Mouse (Mus musculus): ENCODE measurements around the gene Klc1.

The Klc1 gene

DNA sequence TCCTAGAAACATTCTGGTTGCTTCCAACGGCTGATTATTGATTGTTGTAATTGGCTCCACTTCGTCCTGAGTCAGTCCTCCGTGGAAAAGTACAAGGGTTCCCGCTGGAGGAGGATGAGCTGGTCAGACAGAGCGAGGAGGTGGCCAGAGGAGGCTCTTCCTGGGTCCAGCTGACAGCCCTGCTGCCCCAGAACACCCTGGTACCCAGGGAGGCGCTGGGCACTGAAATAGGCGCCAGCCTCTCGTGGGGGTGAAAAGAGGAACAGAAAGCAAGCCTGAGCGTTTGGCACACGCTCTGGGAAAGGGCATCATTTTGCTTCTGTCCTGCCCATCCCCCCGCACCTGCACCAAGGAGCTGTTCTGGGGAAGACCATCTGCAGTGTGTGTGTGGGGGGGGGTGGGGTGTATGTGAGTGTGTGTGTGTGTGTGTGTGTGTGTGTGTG is 14.6 kb upstream of the Klc1 start:
- DNase-seq (ENCODE audit: low read depth), result no peak

DNA sequence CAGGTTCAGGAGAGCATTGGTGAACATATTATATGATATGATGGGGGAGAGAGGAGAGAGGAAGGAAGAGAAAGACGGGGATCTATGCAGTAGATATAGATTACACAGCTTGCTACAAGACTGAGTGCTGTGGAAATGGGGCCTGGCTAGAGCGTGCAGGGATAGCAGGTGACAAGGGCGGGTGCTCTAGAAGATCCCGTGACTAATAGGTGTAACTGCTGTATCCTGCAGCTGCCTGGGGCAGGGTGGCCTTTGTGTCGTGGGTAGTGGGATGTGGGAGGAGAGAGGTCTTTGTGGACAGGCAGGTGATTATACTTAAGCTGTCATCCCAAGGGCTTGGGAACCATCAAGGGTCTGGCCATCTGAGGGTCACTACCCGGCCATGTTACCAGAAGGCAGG is 13.4 kb upstream of the Klc1 start:
- DNase-seq (ENCODE audit: low read depth), result no peak

GRCm38 (mm10) chr12:111746091-111746490 is 12.6 kb upstream of the Klc1 start:
- DNase-seq (ENCODE audit: low read depth), result no peak

GRCm38 (mm10) chr12:111747421-111747820 is 11.2 kb upstream of the Klc1 start:
- no peak for DNase-seq (ENCODE audit: low read depth)

DNA sequence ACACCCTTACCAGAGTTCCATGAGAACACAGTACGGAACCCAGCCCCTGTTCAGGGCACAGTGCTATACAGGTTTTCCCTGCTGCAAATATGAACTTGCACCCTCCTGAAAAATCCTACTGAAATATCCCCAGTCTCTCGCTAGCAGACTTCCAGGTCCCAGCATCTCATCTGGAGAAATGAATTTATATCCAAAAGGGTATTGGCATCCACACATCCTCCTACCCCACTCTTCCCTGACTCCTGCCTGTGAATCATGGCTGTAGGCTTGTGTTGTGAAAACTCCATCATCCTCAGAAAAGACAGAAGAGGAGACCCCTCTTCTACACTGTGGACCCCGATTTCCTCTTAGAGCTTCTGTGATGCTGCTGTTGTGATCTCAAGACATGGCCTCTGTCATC is 7.9 kb upstream of the Klc1 start:
- DNase-seq (ENCODE audit: low read depth), result no peak

DNA sequence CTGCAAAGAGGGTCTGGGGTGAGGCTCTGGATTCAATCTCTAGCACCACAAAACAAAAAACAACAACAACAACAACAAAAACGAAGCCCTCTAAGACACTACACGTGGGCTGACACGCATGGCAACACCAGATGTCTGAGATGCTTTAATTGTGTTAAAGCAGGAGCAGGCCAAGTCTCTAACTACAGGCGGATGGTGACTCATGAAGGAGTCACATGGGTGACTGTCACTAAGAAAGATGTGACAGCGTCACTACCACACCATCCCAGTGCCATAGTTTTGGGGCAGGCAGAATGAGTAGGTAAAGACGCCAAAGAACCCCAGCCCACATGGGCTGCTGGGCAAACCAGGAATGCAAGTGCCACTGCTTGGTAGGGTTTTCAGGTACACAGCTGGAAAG is 6.2 kb upstream of the Klc1 start:
- DNase-seq (ENCODE audit: low read depth), result no peak

- DNase-seq (ENCODE audit: low read depth), result no peak
These were observed 5.3 kb upstream of the Klc1 start for GRCm38 (mm10) chr12:111753347-111753746.

GRCm38 (mm10) chr12:111754710-111755109 is 3.9 kb upstream of the Klc1 start:
- DNase-seq (ENCODE audit: low read depth), result no peak

DNA sequence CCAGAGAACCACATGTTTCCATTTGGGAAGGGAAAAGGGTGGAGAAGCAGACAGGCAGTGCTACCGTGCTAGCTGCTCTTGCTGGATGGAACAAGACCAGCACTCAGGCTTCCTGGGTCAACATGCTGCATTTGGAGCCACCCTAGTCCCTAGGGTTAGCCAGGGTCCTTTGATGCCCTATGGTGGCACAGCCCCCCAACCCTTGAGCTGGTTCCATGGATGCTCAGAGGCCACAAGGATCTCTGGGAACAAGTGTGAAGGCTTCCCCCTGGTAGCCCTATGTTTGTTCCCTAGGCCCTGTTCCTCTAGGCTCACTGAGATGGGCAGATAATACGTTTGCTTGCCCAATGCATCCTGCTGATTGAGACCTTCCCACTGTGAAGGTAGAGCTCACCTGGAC is 3.4 kb upstream of the Klc1 start:
- DNase-seq (ENCODE audit: low read depth), result no peak

DNA sequence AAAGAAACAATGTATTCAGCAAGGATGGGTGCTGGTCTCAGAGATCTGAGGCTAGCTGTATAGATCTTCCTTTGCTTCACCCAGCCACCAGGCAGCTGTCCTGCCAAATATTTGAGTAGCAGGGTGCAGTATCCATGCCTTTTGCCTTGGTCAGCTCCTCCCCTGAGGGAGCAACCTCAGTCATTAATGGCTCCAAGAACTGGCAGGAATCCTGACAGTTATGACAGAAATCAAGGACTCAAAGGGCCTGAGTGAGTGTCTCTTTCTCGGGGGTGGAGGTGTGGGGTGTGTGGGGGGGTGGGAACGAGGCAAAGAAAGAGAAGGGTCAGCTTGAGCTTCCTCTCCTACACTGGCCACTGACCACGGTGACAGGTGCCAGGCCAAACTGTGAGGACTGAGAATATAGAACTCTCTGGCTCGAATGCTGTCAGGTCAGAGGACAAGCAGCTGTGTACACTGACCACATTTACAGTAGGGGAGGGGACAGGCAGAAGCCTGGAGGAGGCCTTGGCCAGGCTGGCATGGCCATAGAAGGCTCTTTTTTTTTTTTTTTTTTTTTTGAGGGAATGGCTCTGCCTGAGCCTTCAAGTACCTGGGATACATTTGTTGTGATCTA is 2.5 kb upstream of the Klc1 start:
- no peak for DNase-seq (ENCODE audit: low read depth)

DNA sequence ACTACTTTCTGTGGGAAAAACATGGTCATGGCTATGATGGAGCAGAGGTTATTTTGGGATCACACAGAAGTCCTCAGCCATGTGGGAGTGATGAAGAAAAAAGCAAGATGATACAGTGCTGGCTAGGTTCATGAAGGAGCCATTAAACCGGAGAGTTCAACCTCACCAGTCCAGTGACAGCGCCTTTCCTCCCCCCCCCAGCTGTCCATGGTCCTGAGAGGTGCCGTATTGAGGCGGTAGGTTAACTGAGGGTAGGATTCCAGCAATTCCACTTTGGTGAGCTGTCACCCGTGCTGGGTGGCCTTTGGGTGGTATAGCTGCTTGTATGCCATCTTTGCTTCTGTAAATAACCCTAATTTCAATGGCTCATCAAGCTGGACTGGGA is 2.0 kb upstream of the Klc1 start:
- no peak for DNase-seq (ENCODE audit: low read depth)

DNA sequence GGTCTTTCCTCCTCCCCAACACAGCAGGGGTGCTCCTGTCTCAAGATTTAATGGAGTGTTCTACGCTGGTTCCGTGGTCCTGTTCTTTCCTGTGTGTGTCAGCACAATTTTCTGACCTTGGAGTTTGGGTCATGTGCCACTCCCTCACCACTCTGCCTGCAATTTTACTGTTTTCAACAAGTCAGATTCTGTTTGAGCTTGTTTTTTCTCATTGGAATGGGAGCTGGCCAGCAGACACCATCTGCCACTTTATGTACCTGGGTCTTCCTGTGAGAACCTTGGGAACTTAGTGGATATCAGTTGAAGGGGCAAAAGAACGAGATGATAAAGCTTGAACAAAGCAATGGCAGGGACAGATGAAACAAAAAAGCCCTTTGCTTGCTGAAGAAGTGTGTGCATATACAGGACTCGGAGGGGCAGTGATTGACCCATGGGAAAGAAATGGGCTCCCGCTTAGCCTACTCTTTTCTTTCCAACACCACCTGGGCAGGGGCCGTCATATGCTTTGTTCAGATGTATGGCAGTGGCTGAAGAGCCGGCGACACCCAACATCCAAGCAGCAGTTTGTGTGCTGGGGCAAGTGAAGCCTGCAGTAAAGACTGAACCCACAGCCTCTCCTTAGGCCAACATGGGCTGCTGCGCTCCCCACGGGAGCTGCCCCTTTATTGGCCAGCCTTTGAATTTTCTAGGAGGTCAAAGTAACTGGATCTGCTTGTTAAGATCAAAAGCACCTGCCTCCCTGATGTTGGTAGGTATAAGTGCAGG is 906 bp upstream of the Klc1 start:
- no peak for DNase-seq (ENCODE audit: low read depth)

DNA sequence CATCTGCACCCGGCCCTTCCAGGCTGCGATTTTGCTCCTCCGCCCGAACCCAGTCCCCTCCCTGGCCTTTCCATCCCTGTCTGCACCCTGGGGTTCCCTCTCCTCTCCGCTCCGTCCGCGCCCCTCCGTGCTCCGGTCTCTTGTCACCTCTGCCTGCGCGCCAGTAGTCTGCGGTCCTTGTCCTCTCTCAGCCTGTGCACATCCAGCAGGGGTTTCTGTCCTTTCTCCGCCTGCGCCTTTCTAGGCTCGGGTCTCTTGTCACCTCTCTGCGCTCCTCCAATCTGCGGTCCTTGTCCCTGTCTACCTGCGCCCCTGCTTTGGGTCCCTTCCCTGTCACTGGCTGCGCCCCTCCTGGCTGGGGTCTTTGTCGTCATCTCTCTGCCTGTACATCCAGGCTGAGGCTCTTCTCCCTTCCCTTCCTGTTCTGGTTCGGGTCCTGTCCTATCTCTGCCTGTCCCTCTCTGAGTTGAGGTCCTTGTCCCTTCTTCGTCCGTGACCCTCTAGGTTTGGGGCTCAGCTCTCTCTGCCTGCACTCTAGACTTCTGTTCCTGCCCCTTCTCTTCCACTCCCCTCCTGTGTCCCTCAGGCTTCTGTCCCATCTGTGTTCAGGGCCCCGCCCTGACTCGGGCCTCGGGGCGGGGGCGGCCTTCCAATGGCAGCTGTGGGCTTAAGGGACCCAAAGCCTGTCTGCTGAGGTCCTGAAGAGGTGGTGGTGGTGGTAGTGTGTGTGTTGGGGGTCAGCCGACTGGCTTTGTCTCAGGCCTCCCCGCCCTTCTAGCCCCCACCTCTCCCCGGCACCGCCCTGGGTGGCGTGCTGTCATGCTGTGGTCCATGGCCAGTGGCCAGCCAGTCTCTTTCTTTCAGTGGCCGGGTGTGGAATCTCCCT is 770 bp downstream of the Klc1 start:
- DNase-seq (ENCODE audit: low read depth), result no peak

GRCm38 (mm10) chr12:111760306-111760908 is 1.8 kb downstream of the Klc1 start:
- DNase-seq (ENCODE audit: low read depth), result no peak

GRCm38 (mm10) chr12:111762620-111763280 is 4.1 kb downstream of the Klc1 start:
- DNase-seq (ENCODE audit: low read depth), result no peak

GRCm38 (mm10) chr12:111766313-111767236 is 7.9 kb downstream of the Klc1 start:
- DNase-seq (ENCODE audit: low read depth), result no peak

GRCm38 (mm10) chr12:111768322-111768928 is 9.8 kb downstream of the Klc1 start:
- DNase-seq (ENCODE audit: low read depth), result peak; percentile 72

GRCm38 (mm10) chr12:111769306-111769705 is 10.7 kb downstream of the Klc1 start:
- no peak for DNase-seq (ENCODE audit: low read depth)

DNA sequence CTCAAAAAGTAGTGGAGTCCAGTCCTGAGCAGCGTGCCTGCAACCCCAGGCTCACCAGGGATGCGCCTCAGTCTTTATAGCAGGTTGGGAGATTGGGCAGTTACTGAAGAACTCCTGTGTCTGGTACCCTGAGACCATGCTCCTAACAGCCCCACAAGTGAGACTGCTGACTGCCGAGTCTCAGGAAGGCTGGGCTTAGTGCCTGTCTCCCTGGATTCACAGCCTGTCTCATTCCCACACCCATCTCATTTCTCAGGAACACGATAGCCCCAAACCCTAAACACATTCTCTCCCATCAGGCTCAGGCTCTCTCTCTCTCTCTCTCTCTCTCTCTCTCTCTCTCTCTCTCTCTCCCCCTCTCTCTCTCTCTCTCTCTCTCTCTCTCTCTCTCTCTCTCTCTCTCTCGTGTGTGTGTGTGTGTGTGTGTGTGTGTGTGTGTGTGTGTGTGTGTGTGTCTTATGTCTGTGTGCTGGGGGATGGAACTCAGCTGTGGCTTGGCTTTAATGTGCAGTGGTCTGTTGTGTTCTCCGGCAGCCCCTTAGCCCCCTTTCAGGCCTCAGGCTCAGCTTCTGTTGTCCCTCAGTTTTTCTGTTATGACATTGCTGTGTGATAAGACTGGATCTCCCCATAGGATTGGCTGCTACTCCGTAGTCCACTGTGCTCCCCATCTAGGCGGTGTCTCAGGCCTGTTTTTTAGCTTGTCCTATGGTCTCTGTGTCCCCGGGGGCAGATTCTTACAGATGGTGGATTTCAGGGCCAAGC is 11.3 kb downstream of the Klc1 start:
- no peak for DNase-seq (ENCODE audit: low read depth)

GRCm38 (mm10) chr12:111770651-111771050 is 12.0 kb downstream of the Klc1 start:
- no peak for DNase-seq (ENCODE audit: low read depth)

Data from fibroblast of lung, adult 2 months (primary cell).